Mouse (Mus musculus): ENCODE measurements around the gene Gcc2. TPM values are rescaled to one million over a fixed set of nuclear protein-coding genes. Genes with fewer than 3 reads are reported as not detected.
A peak's percentile ranks its signal among the peaks of the same experiment; 100 is the strongest.

The Gcc2 gene
- total and polyA plus RNA-seq, 3 experiments: 15.4 to 19.6 (median 19.5) TPM

- H3K79me2 ChIP-seq (replicated peaks; ENCODE audit: control insufficient read depth, extremely low read depth, insufficient read depth, poor library complexity, severe bottlenecking): peaks cover 46% of the 10 kb centered on the region
- TF ChIP-seq ZNF384 (IDR thresholded peaks at IDR 0.05; ENCODE audit: low read depth, low read length) (no peak), JUND (conservative IDR thresholded peaks at IDR 0.05; ENCODE audit: low read depth, low read length) (no peak), TBP (conservative IDR thresholded peaks at IDR 0.05; ENCODE audit: low read depth, low read length) (no peak), ZMIZ1 (IDR thresholded peaks at IDR 0.05; ENCODE audit: low read depth, low read length) (no peak), ZKSCAN1 (IDR thresholded peaks at IDR 0.05; ENCODE audit: borderline replicate concordance, low read depth, low read length) (no peak), EP300 (IDR thresholded peaks at IDR 0.05; ENCODE audit: low read length) (no peak), BHLHE40 (IDR thresholded peaks at IDR 0.05; ENCODE audit: low read depth, low read length) (no peak), RAD21 (IDR thresholded peaks at IDR 0.05; ENCODE audit: low read depth, low read length) (no peak)
- H3K9ac ChIP-seq (ENCODE audit: insufficient read depth, low read depth): peak overlapping the region; percentile 94
- in situ Hi-C loops (cut with MboI; ENCODE audit: low pct_ligation_motif_present, low pct_unique_long_range_greater_than_20kb, low sequenced_read_pairs): no loop called here
- H3K4me2 ChIP-seq (ENCODE audit: insufficient read depth, low read depth, poor library complexity, severe bottlenecking): peak overlapping the region; percentile 99
- peaks cover 3 to 16% of the 10 kb centered on the region in 2 experiments for H3K36me3 ChIP-seq (replicated peaks in 1 of 2; ENCODE audit: control insufficient read depth in 1 of 2, insufficient read depth in 1 of 2, low read length in 1 of 2)
- H3K4me1 ChIP-seq (ENCODE audit: control insufficient read depth in 1 of 2, insufficient read depth in 2 of 2): peaks cover 7 to 62% of the 10 kb centered on the region in 2 experiments
- DNase-seq (ENCODE audit: extremely low read depth): no peak
- dilution Hi-C loops (cut with MboI; ENCODE audit: extremely low pct_ligation_motif_present, extremely low pct_unique_long_range_greater_than_20kb, low sequenced_read_pairs): no loop called here
- H3K27ac ChIP-seq (ENCODE audit: insufficient read depth, low read depth): 0 out of 2 replicates have a peak overlapping the region, but pooled peaks have one; percentile 31
- H3K9me3 ChIP-seq (replicated peaks; ENCODE audit: low read length): peaks cover 3% of the 10 kb centered on the region
- peak overlapping the region; percentile 56 to 82 (median 62) for H3K4me3 ChIP-seq (replicated peaks in 1 of 3; ENCODE audit: low read depth in 2 of 3, low read length in 2 of 3, poor library complexity in 1 of 3)
- no peaks in the 10 kb centered on the region for H3K27me3 ChIP-seq (replicated peaks)
Measured at GRCm38 (mm10) chr10:58352364-58352763, 97.1 kb downstream of the Gcc2 start.

GRCm38 (mm10) chr10:58354561-58354960 is 99.3 kb downstream of the Gcc2 start:
- DNase-seq (ENCODE audit: extremely low read depth): no peak
- dilution Hi-C loops (cut with MboI; ENCODE audit: extremely low pct_ligation_motif_present, extremely low pct_unique_long_range_greater_than_20kb, low sequenced_read_pairs) (no loop called here), in situ Hi-C loops (cut with MboI; ENCODE audit: low pct_ligation_motif_present, low pct_unique_long_range_greater_than_20kb, low sequenced_read_pairs) (no loop called here)
- peak overlapping the region; percentile 96 for H3K4me2 ChIP-seq (ENCODE audit: insufficient read depth, low read depth, poor library complexity, severe bottlenecking)
- H3K79me2 ChIP-seq (replicated peaks; ENCODE audit: control insufficient read depth, extremely low read depth, insufficient read depth, poor library complexity, severe bottlenecking): peaks cover 66% of the 10 kb centered on the region
- H3K4me3 ChIP-seq (replicated peaks in 1 of 3; ENCODE audit: low read depth in 2 of 3, low read length in 2 of 3, poor library complexity in 1 of 3): peak overlapping the region; percentile 2 to 23 (median 21)
- H3K4me1 ChIP-seq (ENCODE audit: control insufficient read depth in 1 of 2, insufficient read depth in 2 of 2): peaks cover 7 to 55% of the 10 kb centered on the region in 2 experiments
- H3K9ac ChIP-seq (ENCODE audit: insufficient read depth, low read depth): peak overlapping the region; percentile 40
- H3K27me3 ChIP-seq (replicated peaks): no peaks in the 10 kb centered on the region
- H3K9me3 ChIP-seq (replicated peaks; ENCODE audit: low read length): no peaks in the 10 kb centered on the region
- peaks cover 6 to 24% of the 10 kb centered on the region in 2 experiments for H3K36me3 ChIP-seq (replicated peaks in 1 of 2; ENCODE audit: control insufficient read depth in 1 of 2, insufficient read depth in 1 of 2, low read length in 1 of 2)
- H3K27ac ChIP-seq (ENCODE audit: insufficient read depth, low read depth): peak overlapping the region; percentile 49
- no peak for TF ChIP-seq ZC3H11A (IDR thresholded peaks at IDR 0.05; ENCODE audit: low read depth, low read length)
- peak; percentile 45 for TF ChIP-seq EP300 (IDR thresholded peaks at IDR 0.05; ENCODE audit: low read length)
- TF ChIP-seq ZNF384 (IDR thresholded peaks at IDR 0.05; ENCODE audit: low read depth, low read length): no peak
- no peak for TF ChIP-seq ZMIZ1 (IDR thresholded peaks at IDR 0.05; ENCODE audit: low read depth, low read length)
- TF ChIP-seq BHLHE40 (IDR thresholded peaks at IDR 0.05; ENCODE audit: low read depth, low read length): peak; percentile 61
- TF ChIP-seq CHD1 (IDR thresholded peaks at IDR 0.05; ENCODE audit: low read depth, low read length): no peak
- no peak for TF ChIP-seq HCFC1 (IDR thresholded peaks at IDR 0.05; ENCODE audit: low read depth, low read length)
- TF ChIP-seq POLR2AphosphoS2 (IDR thresholded peaks at IDR 0.05; ENCODE audit: low read depth, low read length): no peak
- no peak for TF ChIP-seq NRF1 (IDR thresholded peaks at IDR 0.05; ENCODE audit: low read depth, low read length)
- no peak for TF ChIP-seq TBP (conservative IDR thresholded peaks at IDR 0.05; ENCODE audit: low read depth, low read length)
- TF ChIP-seq SMC3 (IDR thresholded peaks at IDR 0.05; ENCODE audit: low read depth, low read length): no peak
- TF ChIP-seq MXI1 (IDR thresholded peaks at IDR 0.05; ENCODE audit: low read depth, low read length): no peak
- no peak for TF ChIP-seq CTCF (conservative IDR thresholded peaks at IDR 0.05 in 1 of 2, IDR thresholded peaks at IDR 0.05 in 1 of 2; ENCODE audit: low read depth in 2 of 2, low read length in 2 of 2)
- no peak for TF ChIP-seq CHD2 (IDR thresholded peaks at IDR 0.05; ENCODE audit: low read length)
- TF ChIP-seq MEF2A (IDR thresholded peaks at IDR 0.05; ENCODE audit: borderline replicate concordance, low read depth, low read length): peak; percentile 91
- TF ChIP-seq ELF1 (IDR thresholded peaks at IDR 0.05; ENCODE audit: low read depth, low read length): 0 out of 2 replicates have a peak, but pooled peaks have one; percentile 21
- no peak; the same call in 1 of the 2 replicates for TF ChIP-seq JUN (IDR thresholded peaks at IDR 0.05; ENCODE audit: insufficient read depth, low read depth, low read length)
- no peak for TF ChIP-seq NELFE (IDR thresholded peaks at IDR 0.05; ENCODE audit: low read depth, low read length)
- no peak for TF ChIP-seq KAT2A (IDR thresholded peaks at IDR 0.05; ENCODE audit: insufficient replicate concordance, low read length)
- TF ChIP-seq MAFK (IDR thresholded peaks at IDR 0.05; ENCODE audit: insufficient replicate concordance, low read length): no peak
- TF ChIP-seq E2F4 (IDR thresholded peaks at IDR 0.05; ENCODE audit: insufficient replicate concordance, low read depth, low read length): no peak
- no peak for TF ChIP-seq ZKSCAN1 (IDR thresholded peaks at IDR 0.05; ENCODE audit: borderline replicate concordance, low read depth, low read length)
- TF ChIP-seq JUND (conservative IDR thresholded peaks at IDR 0.05; ENCODE audit: low read depth, low read length): no peak; the same call in 1 of the 2 replicates
- no peak for TF ChIP-seq POLR2A (IDR thresholded peaks at IDR 0.05; ENCODE audit: low read depth, low read length)
- TF ChIP-seq IRF4 (IDR thresholded peaks at IDR 0.05; ENCODE audit: low read depth, low read length): peak; percentile 61; the same call in 1 of the 2 replicates
- TF ChIP-seq MAZ (IDR thresholded peaks at IDR 0.05; ENCODE audit: low read depth, low read length): no peak
- TF ChIP-seq GABPA (IDR thresholded peaks at IDR 0.05; ENCODE audit: insufficient replicate concordance, low read depth, low read length): no peak
- no peak for TF ChIP-seq RAD21 (IDR thresholded peaks at IDR 0.05; ENCODE audit: low read depth, low read length)
- 0 out of 2 replicates have a peak, but pooled peaks have one; percentile 63 for TF ChIP-seq MYC (IDR thresholded peaks at IDR 0.05; ENCODE audit: low read depth, low read length)
- no peak for TF ChIP-seq RCOR1 (conservative IDR thresholded peaks at IDR 0.05; ENCODE audit: low read depth, low read length)
- TF ChIP-seq USF1 (IDR thresholded peaks at IDR 0.05; ENCODE audit: low read depth, low read length): no peak
